Mouse (Mus musculus): ENCODE results near the gene Frem1. TPM values are rescaled to one million over a fixed set of nuclear protein-coding genes. Genes with fewer than 3 reads are reported as not detected.

Frem1 gene
- total RNA-seq, 2 experiments from 2014 or later = 2.1 to 2.2 TPM

DNA sequence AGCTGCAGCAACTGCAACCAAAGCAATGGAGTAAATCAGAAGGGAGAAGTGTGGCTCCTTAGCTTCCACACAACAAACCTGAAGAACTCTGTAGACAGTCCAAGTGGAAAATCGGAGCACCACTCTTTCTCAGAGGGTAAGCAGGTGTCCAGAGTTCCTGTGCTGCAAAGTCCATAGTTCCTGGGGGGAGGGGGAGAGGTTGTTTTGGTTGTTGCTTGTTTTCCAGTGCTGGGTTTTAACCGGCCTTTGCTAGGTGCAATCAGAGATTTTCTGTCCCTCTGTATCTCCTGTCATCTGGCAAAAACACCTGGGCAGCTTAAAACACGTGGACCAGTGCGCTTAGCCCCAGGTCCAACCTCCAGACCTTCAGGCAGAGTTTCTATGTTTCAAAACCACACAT, 177.3 kb downstream of the Frem1 start:
- no peak for DNase-seq (ENCODE audit: low spot score in 2 of 2)

DNA sequence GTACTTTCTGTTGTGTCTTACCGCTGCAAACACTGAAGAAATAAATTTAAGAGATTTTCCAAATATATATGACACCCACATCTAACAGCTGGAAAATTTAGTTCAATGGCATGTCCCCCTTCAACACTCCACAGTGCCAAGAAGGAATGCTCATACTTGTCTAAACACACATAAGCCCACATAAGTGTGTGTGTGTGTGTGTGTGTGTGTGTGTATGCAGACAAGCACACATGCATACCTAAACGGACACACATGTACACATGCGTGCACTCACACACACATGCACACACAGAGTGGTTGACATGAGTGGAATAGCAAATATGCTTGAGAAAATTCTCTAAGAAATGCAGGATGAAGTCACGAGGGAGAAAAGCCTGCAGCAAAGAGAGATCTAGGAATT, 179.6 kb downstream of the Frem1 start:
- DNase-seq (ENCODE audit: low spot score in 2 of 2) = no peak

DNA sequence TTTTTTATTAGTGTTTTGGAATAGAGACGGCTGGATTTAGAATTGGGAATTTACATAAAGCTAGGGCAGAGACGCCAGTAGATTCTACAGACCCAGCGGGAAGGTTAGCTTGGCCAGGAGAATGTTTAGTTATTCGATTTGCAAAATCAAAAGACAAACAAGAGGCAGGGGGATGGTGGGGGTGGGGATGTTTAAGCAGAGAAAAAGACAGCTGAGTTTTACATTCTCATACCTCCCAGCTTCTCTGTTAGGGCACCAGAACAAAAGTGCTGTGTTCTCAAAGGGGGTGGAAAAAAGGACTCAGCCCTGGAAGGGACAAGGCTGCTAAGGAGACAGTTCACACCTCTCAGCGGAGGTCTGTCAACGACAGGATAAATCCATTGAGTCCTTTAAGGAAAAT, 180.0 kb downstream of the Frem1 start:
- DNase-seq (ENCODE audit: low spot score in 2 of 2) = no peak

DNA sequence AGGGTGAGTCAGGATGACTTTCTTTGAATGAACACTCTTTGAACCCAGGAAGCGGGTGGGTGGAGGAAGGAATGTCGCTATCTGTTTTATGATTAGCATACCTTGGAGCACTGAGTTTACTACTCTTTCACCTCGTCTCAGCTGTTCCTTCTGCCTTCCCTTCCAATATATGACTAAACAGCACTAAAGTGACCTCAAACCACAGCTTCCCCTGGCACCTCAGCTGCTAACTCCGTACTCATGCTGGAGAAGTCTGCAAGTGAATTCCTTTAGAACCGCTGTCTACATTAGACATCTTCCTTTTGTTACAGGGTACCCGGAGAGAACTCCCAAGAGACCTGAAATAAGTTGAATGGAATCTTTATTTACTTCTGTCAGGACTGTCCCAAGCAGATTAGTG, 181.2 kb downstream of the Frem1 start:
- DNase-seq (ENCODE audit: low spot score in 2 of 2) = no peak

DNA sequence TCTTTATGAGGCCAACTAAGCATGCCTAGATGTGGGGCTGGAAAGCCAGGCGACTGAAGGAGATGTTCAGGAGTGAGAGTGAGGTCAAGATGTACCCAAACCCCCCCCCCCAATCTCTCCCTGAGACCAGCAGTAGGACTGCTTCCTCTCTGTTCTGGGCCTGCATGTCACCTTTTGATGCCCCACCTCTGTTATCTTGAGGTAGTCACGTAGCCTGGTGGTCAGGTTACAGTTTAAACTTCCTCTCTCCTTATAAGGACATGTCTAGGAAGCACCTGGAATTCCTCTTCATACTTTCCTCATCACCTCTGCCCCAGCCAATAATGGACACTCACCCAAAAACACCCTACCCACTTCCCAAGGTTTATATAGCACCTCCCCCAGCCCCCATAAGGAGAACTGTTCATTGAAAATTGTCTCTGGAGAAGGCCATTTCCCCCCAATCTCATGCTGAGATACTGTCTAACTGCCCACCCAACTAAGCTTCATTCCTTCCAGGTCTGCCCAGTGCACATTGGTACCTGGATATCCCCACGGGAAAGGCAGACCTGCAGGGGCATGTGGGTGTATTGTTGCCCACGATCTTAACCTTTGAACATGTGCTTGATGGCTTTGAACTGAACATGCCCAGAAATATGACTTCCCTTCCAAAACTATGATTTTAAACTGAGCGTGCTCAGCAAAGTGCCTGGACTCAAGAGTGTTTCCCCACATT, 184.3 kb downstream of the Frem1 start:
- no peak for DNase-seq (ENCODE audit: low spot score in 2 of 2)

DNA sequence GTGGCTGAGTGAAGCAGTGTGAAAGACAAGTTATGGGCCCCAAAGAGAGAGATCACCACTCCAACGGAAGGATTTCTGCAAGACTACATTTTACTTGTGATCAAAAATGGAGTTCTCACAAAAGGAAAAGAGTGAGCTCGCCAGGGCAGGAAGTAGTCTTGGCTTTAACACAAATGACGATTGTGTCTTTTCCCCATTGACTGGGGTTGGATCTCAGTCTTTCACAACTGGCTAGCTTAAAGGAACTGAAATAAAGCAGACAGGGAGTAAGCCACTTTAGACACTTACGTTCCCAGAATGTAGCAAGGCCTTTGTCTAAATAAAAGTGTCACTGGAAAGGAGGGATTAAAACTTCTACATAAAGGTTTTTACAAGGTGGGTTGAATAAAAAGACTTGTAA, 185.0 kb downstream of the Frem1 start:
- no peak for DNase-seq (ENCODE audit: low spot score in 2 of 2)

DNA sequence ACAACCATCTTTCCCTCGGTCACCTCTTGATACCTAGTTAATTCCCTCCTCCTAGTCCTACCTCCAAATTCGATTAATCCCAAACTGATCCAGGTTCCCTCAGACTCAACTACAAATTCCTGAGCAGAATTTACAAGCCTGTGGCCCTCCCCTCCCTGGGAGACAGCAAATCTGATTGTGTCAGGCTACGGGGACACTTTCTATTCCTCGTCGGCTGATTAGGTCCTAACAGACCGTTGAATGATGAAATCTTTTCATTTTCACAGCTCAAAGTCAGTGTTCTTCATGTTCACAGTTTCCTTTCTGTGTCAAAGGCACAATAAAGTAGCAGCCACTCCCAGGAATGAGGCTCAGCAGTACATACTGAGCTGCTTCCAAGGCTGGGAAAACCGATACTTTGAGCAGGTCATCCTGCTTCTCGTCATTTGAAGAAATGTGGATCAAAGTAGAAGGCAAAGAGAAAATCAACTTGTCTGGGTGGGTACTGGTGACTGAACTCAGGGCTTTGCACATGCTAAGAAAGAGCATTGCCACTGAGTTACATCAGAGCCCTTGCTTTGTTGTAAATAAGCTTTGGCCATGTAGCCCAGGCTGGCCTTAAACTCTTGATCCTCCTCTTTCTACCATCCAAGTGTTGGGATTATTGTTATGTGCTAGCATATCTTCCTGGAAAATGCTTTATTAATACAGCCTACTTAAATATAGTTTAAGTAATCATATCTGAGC, 187.0 kb downstream of the Frem1 start:
- no peak for DNase-seq (ENCODE audit: low spot score in 2 of 2)

DNA sequence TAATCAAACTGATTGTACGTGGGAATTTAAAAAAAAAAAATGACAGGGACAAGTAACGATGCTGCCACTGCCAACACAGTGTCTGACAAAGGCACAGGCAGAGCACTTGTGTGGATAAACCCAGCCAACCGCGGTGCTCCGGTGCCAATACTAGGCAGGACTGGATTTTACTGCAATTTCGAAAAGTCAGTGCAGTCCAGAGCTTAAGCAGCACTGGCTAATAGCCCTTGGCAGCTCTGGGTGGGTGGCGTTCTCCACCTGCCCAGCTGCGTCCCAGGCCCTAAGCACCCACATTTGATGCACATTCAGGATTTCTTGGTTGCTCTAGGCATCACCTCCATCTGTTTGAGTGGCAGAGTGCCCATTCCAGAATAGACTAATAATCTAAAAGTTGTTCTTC, 188.8 kb downstream of the Frem1 start:
- DNase-seq (ENCODE audit: low spot score in 2 of 2) = peak in 1 of 2 experiments; percentile 35

DNA sequence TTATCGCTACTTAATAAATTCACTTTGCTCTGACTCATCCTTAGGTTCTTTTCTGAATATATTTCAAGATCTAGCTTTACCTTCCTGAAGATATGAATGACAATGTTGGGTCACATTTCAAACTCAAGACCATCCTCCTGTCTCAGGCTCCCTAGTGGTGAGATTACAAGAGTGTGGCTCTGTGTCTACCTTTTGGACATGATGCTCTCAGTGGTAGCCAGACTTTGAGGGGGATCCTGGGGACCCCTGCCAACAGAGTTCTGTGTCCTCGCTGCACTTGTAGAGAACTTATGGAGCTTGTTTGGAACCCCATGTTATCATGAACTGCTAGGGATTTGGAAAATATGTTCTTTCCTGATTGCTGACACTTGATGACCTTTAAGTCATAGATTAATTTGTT, 190.7 kb downstream of the Frem1 start:
- no peak for DNase-seq (ENCODE audit: low spot score in 2 of 2)

DNA sequence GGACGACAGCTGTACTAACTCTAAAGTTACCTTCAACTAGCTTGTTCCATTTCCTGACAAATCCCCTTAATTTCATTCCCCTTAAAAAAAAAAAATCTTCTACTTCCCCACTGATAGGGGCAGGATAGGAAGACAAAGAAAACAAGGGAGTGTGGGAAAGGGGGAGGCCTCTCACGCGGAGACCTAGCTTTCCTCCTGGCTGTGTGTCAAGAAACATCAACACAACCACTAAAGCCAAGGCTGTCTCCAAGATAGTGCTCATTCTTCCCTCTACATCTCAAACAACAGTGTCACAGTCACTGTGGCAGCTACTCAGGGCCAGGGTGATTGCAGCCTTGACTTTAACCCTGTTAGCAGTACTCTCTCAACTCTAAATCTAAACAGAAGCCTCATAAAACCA, 191.6 kb downstream of the Frem1 start:
- DNase-seq (ENCODE audit: low spot score in 2 of 2) = no peak

DNA sequence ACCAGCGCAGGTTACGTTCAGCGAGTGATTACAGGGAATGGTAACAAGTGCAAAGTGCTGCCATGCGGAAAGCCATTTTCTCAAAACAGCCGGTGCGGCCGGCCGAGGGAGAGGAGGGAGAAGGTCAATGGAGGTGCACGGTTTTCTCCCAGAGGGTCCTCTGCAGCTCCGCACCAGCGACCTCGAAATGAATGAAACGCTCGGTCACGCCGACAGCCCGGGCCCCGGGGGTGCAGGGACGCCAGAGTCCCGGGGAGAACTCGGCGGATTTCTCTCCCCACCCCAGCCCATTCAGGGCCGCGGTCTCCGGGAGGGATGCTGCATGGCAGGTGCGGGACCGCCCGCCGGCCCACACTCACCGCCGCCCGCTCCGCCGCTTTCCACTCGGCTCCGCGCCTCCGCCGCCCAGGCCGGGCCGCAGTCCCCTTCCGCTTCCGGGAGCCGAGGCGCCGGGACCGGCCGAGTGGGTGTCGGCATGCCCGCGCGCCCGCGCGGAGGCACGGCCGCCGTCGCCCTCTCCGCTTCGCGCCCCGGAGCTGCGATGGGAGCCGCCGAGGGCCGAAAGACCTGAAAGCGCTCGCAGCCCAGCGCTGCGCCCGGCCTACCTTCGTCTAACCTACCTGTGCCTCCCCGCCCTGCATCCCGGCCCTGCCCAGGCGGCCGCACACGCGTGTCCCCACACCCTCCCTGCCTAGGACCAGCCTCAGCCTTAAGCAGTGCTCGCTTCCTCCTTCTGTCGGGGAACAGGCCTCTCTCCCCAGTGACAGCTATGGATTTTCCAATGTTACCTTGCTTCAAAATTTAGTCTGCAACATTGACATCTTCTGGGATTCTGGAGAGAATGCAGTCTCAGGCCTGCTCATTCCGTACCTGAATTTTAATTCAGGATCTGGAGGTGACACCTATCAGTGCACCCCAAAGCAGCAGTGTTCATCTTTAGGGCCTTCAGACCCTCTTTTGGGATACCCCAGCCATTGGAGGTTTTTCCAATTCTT, 192.7 kb downstream of the Frem1 start, which contains the start of gene Zdhhc21:
Gene Zdhhc21 (minus strand): TSS at position 828 of the 995 bp plus-strand sequence.
- peak; percentile 81 to 83 for DNase-seq (ENCODE audit: low spot score in 2 of 2)

DNA sequence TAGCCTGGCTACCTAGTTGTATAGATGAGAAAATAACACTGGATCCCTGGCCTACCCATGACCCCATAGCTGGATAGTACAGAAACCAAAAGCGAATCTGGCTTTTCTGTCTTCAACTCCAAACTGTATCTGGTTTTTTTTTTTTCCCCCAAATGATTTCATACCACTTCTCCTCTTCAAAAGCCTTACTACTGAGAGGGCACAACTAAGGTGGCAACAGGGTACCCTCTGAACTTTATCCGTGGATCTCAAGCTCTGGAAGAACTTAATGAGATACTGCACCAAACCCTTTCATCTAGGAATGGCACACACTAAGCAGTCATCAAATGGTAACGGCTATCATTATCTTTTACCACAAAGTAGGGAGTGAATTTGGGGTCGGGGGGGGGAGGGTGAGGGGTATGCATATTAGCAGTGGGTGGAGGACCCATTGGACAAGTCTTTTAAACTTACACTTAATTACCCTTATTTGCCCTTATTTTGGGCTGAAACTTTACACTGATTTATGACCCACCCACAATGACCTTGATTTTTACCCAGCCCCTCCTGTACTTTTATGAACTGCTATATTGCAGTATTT, 193.6 kb downstream of the Frem1 start:
- no peak for DNase-seq (ENCODE audit: low spot score in 2 of 2)

DNA sequence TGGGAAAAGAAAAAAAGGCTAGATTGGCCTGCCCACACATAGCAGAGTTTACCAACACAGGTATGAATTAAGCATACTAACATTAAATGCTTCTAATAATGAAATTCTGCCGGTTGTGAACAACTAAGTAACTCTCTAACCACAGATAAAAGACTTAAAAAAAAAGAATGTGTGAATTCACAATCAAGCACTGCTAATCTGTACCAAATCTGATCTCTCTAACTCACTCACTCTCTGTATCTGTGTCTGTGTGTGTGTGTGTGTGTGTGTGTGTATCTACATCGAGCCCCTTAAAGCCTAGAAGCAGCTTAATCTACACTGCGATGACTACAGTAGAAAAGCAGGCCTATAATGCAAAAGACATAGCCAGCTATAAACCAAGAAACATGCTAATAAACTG, 195.2 kb downstream of the Frem1 start:
- no peak for DNase-seq (ENCODE audit: low spot score in 2 of 2)

DNA sequence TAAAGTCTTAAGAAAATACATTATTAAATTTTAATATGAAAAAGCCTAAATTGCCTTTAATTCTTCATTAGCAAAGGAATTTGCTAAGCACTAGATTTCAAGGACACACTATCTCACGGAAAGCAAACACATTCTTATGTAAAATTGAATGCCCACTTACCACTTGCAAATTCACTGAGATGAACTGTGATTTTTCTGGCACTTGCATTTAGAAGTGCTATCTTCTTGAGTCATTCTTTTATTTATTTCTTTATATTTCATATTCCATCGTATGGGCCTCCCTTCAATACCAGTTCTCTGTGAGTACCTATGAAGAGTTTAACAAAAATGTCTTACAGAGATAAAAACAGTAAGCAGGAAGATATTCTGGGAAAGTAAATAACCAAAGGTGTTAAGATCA, 198.3 kb downstream of the Frem1 start:
- DNase-seq (ENCODE audit: low spot score in 2 of 2) = no peak

DNA sequence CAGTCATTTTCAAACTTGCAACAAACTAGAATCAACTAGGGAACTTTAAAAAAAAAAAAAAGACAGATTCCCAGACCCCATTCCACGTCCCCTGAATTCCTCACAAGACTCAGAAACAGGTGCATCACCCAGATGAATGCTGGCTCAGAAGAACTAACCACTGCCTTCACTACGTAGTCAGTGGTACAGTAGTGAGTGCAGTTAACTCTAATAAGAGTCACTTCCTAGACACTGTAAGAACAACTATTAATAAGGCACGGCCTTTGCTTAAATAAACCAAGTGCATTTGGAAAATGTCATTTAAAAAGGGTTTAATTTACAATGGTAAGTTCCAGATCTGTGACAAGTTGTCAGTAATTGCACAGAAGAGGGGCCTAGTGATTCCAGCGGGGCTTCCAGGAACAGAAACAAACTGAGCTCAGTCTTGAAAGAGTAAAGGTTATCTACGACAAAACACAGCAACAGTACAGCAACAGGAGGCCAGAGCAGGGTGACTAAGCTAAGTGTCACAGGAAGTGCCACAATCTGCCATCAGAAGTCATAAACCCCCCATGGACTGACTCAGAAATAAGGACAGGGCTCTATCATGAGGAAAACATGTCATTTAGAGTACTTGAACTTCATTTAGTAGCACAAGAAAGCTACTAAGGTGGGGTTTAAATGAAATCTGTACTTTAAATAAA, 203.4 kb downstream of the Frem1 start:
- no peak for DNase-seq (ENCODE audit: low spot score in 2 of 2)

Other genes starting within 250 kb of the Frem1 start
- 10 to 100 TPM; 40.9 to 47.1 TPM for gene Zdhhc21, start 192.4 kb downstream of the Frem1 start, total RNA-seq (2021)
- not detected for gene Cer1, start 167.2 kb downstream of the Frem1 start, total RNA-seq (2021)

Measured in layer of hippocampus, adult 18-20 months (tissue).